Mouse (Mus musculus) lung, postnatal 0 days (tissue): Measurements from ENCODE around the gene Gsdme. TPM values are rescaled to one million over a fixed set of nuclear protein-coding genes. Genes with fewer than 3 reads are reported as not detected.

ENCODE experiments used
- ATAC-seq: fragments of 200-750 bp; cut with Nextera tagmentation; 2 replicates; pipeline ENCODE4 v1.8.0; 2017; ENCODE audit warnings: moderate library complexity
- DNase-seq: peaks from one replicate; pipeline ENCODE4 v3.0.0-alpha.2; 2016; ENCODE audit warnings: low spot score
- H3K27ac ChIP-seq: fragments of 300-500 bp; sonication (generic); 2 replicates; pipeline ENCODE4 v1.5.1; 2014; ENCODE audit warnings: antibody characterized with exemption, mild to moderate bottlenecking, low read length, mixed read lengths
- H3K27me3 ChIP-seq: fragments of 300-500 bp; sonication (generic); replicated peaks from 2 replicates; pipeline ENCODE4 v1.6.1; 2014; ENCODE audit warnings: low read length, mixed read lengths; ENCODE audit not compliant: insufficient read depth
- H3K36me3 ChIP-seq: fragments of 300-500 bp; sonication (generic); 2 replicates; pipeline ENCODE4 v1.6.1; 2014; ENCODE audit warnings: low read length, mixed read lengths; ENCODE audit not compliant: insufficient read depth
- H3K4me1 ChIP-seq: fragments of 300-500 bp; sonication (generic); 2 replicates; pipeline ENCODE4 v1.6.1; 2014; ENCODE audit warnings: antibody characterized with exemption, low read depth, low read length, mixed read lengths; ENCODE audit not compliant: insufficient read depth
- H3K4me2 ChIP-seq: fragments of 300-500 bp; sonication (generic); replicated peaks from 2 replicates; pipeline ENCODE4 v1.6.1; 2014; ENCODE audit warnings: low read depth, mild to moderate bottlenecking, low read length, moderate library complexity, mixed read lengths
- H3K4me3 ChIP-seq: fragments of 300-500 bp; sonication (generic); 2 replicates; pipeline ENCODE4 v1.5.1; 2014; ENCODE audit warnings: low read depth, low read length
- H3K9ac ChIP-seq: fragments of 300-500 bp; sonication (generic); replicated peaks from 2 replicates; pipeline ENCODE4 v1.6.1; 2014; ENCODE audit warnings: low read depth, mild to moderate bottlenecking
- H3K9me3 ChIP-seq: fragments of 300-500 bp; sonication (generic); 2 replicates; pipeline ENCODE4 v1.6.1; 2016; ENCODE audit warnings: low read length, mixed read lengths
- CTCF ChIP-seq: IDR thresholded peaks from 2 replicates; pipeline ENCODE4 v1.5.1; 2016; ENCODE audit warnings: antibody characterized with exemption, mild to moderate bottlenecking
- EP300 ChIP-seq: IDR thresholded peaks from 2 replicates; pipeline ENCODE4 v1.6.1; 2016; ENCODE audit warnings: antibody characterized with exemption, mild to moderate bottlenecking, control low read depth
- WGBS: fragments of 180-500 bp; shearing (Covaris S2); extraction: QIAGEN DNeasy Blood & Tissue Kit; methylation state at CpG from one replicate; pipeline ENCODE4 v1.1.7; 2014; 5-methylcytosine and 5-hydroxymethylcytosine counted together
- polyA plus RNA-seq: library from polyadenylated mRNA; unstranded; fragments of >200 nt; fragmentation: Nextera tagmentation; extraction: Ambion mirVana; gene quantifications from 2 replicates; pipeline ENCODE4 v1.2.1, GENCODE M21; 2015

Gene Gsdme
- polyA plus RNA-seq, 1 experiment from 2014 or later = 14.8 TPM

GRCm38 (mm10) chr6:50239902-50240301 is 23.8 kb downstream of the Gsdme start:
- TF ChIP-seq EP300 (no peak), CTCF (no peak)
- no peaks in the 10 kb centered on the region for H3K36me3 ChIP-seq
- no peak overlapping the region for H3K4me2 ChIP-seq
- DNase-seq (no peak), ATAC-seq (no peak)
- 88% methylated on average over 2 of the region's 2 CpGs for WGBS
- no peak overlapping the region for H3K27ac ChIP-seq
- H3K4me3 ChIP-seq = no peak overlapping the region
- H3K9ac ChIP-seq = no peak overlapping the region
- no peaks in the 10 kb centered on the region for H3K9me3 ChIP-seq
- no peaks in the 10 kb centered on the region for H3K4me1 ChIP-seq
- no peaks in the 10 kb centered on the region for H3K27me3 ChIP-seq

- Histone ChIP-seq H3K27me3 (no peaks in the 10 kb centered on the region), H3K9ac (no peak overlapping the region), H3K9me3 (no peaks in the 10 kb centered on the region), H3K36me3 (no peaks in the 10 kb centered on the region), H3K27ac (no peak overlapping the region), H3K4me2 (no peak overlapping the region), H3K4me3 (no peak overlapping the region), H3K4me1 (no peaks in the 10 kb centered on the region)
- TF ChIP-seq EP300 (no peak), CTCF (no peak)
- DNase-seq (no peak), ATAC-seq (no peak)
- 56% methylated on average over 2 of the region's 2 CpGs for WGBS
These were observed 25.7 kb downstream of the Gsdme start for GRCm38 (mm10) chr6:50237963-50238362.

- ATAC-seq (no peak), DNase-seq (no peak)
- no peak overlapping the region for H3K4me3 ChIP-seq
- no peak overlapping the region for H3K27ac ChIP-seq
- H3K4me1 ChIP-seq = no peaks in the 10 kb centered on the region
- WGBS = 35% methylated on average over 1 of the region's 1 CpGs
- H3K9ac ChIP-seq = no peak overlapping the region
- no peak for TF ChIP-seq EP300
- TF ChIP-seq CTCF = peak; percentile 30
- no peaks in the 10 kb centered on the region for H3K36me3 ChIP-seq
- H3K4me2 ChIP-seq = no peak overlapping the region
- H3K27me3 ChIP-seq = no peaks in the 10 kb centered on the region
- H3K9me3 ChIP-seq = no peaks in the 10 kb centered on the region
These were observed 30.7 kb downstream of the Gsdme start for GRCm38 (mm10) chr6:50232984-50233383.

GRCm38 (mm10) chr6:50231288-50231687 is 32.4 kb downstream of the Gsdme start:
- no peak overlapping the region for H3K9ac ChIP-seq
- no peak for DNase-seq
- TF ChIP-seq CTCF = no peak
- TF ChIP-seq EP300 = no peak
- no peaks in the 10 kb centered on the region for H3K27me3 ChIP-seq
- no peaks in the 10 kb centered on the region for H3K9me3 ChIP-seq
- H3K27ac ChIP-seq = no peak overlapping the region
- ATAC-seq = no peak
- no peak overlapping the region for H3K4me2 ChIP-seq
- no peak overlapping the region for H3K4me3 ChIP-seq
- 93% methylated on average over 5 of the region's 5 CpGs for WGBS
- H3K36me3 ChIP-seq = no peaks in the 10 kb centered on the region
- H3K4me1 ChIP-seq = no peaks in the 10 kb centered on the region

- Histone ChIP-seq H3K4me2 (no peak overlapping the region), H3K27me3 (no peaks in the 10 kb centered on the region), H3K9me3 (no peaks in the 10 kb centered on the region), H3K4me1 (no peaks in the 10 kb centered on the region), H3K4me3 (no peak overlapping the region), H3K9ac (no peak overlapping the region), H3K27ac (no peak overlapping the region), H3K36me3 (no peaks in the 10 kb centered on the region)
- WGBS = 43% methylated on average over 5 of the region's 5 CpGs
- TF ChIP-seq EP300 (no peak), CTCF (no peak)
- DNase-seq = peak; percentile 16
- ATAC-seq = peak; percentile 57
These were observed 35.5 kb downstream of the Gsdme start for GRCm38 (mm10) chr6:50228180-50228579.

- no peak overlapping the region for H3K4me2 ChIP-seq
- H3K9ac ChIP-seq = no peak overlapping the region
- no peak for TF ChIP-seq CTCF
- TF ChIP-seq EP300 = no peak
- H3K9me3 ChIP-seq = no peaks in the 10 kb centered on the region
- 74% methylated on average over 5 of the region's 5 CpGs for WGBS
- no peak overlapping the region for H3K27ac ChIP-seq
- H3K4me1 ChIP-seq = no peaks in the 10 kb centered on the region
- no peaks in the 10 kb centered on the region for H3K27me3 ChIP-seq
- no peaks in the 10 kb centered on the region for H3K36me3 ChIP-seq
- no peak for ATAC-seq
- H3K4me3 ChIP-seq = no peak overlapping the region
- DNase-seq = no peak
These were observed 38.4 kb downstream of the Gsdme start for GRCm38 (mm10) chr6:50225232-50225631.

- 83% methylated on average over 4 of the region's 4 CpGs for WGBS
- TF ChIP-seq CTCF = no peak
- no peak for TF ChIP-seq EP300
- no peaks in the 10 kb centered on the region for H3K36me3 ChIP-seq
These were observed 40.1 kb downstream of the Gsdme start for GRCm38 (mm10) chr6:50223606-50224005.

More at GRCm38 (mm10) chr6:50223606-50224005, 40.1 kb downstream of the Gsdme start:
- Histone ChIP-seq H3K9ac (no peak overlapping the region), H3K4me3 (no peak overlapping the region), H3K27ac (no peak overlapping the region), H3K27me3 (no peaks in the 10 kb centered on the region), H3K9me3 (no peaks in the 10 kb centered on the region), H3K4me2 (no peak overlapping the region), H3K4me1 (no peaks in the 10 kb centered on the region)
- ATAC-seq = no peak
- no peak for DNase-seq
